Mouse (Mus musculus) kidney, adult 10 weeks (tissue): ENCODE data around the gene Slbp. TPM values are rescaled to one million over a fixed set of nuclear protein-coding genes. Genes with fewer than 3 reads are reported as not detected.

ENCODE experiments used
- polyA plus RNA-seq: library from polyadenylated mRNA; stranded (reverse); fragments of 350-450 nt; fragmentation: Illumina TruSeq; extraction: RNeasy Lipid Tissue Mini Kit (QIAGEN cat#74804); gene quantifications from one replicate; pipeline ENCODE4 v1.2.3, GENCODE M21; 2014; ENCODE audit warnings: low read depth, low replicate concordance

Slbp gene
- polyA plus RNA-seq, result 62.6 TPM

GRCm38 (mm10) chr5:33651921-33652782 lies at the start of gene Slbp:
Gene Slbp (minus strand): TSS chr5:33652574.

GRCm38 (mm10) chr5:33657787-33658663 lies 5.7 kb upstream of the Slbp start, which contains the start of the genes Tacc3 and Tmem129:
Gene Tacc3 (plus strand): TSS chr5:33658128.
Gene Tmem129 (minus strand): TSS chr5:33658416.

GRCm38 (mm10) chr5:33629301-33629987 lies 22.9 kb downstream of the Slbp start, which contains the start of the genes Fam53a and Gm9903:
Gene Fam53a (minus strand): TSS chr5:33629635.
Gene Gm9903 (plus strand): TSS chr5:33629925.

Other genes starting within 250 kb of the Slbp start
- not detected for gene Nkx1-1, start 218.6 kb downstream of the Slbp start, polyA plus RNA-seq
- 5.1 TPM for gene Fam53a, start 22.9 kb downstream of the Slbp start, polyA plus RNA-seq
- gene Gm9903, start 22.6 kb downstream of the Slbp start, polyA plus RNA-seq, result 0.24 TPM
- gene Tacc3, start 5.6 kb upstream of the Slbp start, polyA plus RNA-seq, result 6.1 TPM
- gene Tmem129, start 5.8 kb upstream of the Slbp start, polyA plus RNA-seq, result 13.8 TPM
- gene Fgfr3, start 69.1 kb upstream of the Slbp start, polyA plus RNA-seq, result 3.8 TPM
- 17.5 TPM for gene Letm1, start 130.2 kb upstream of the Slbp start, polyA plus RNA-seq
- 39.2 TPM for gene Nsd2, start 168.2 kb upstream of the Slbp start, polyA plus RNA-seq